Mouse (Mus musculus): ENCODE results near the gene F830045P16Rik. TPM values are rescaled to one million over a fixed set of nuclear protein-coding genes. Genes with fewer than 3 reads are reported as not detected.

The F830045P16Rik gene
- total RNA-seq, 1 experiment = not detected

GRCm38 (mm10) chr2:129550781-129551180 is 14.4 kb upstream of the F830045P16Rik start:
- Histone ChIP-seq H3K36me3 (ENCODE audit: control insufficient read depth, insufficient read depth, low read length, poor library complexity, severe bottlenecking) (no peaks in the 10 kb centered on the region), H3K4me3 (ENCODE audit: insufficient read depth in 1 of 2, low read depth in 1 of 2, low read length in 2 of 2, poor library complexity in 1 of 2, severe bottlenecking in 1 of 2) (no peak overlapping the region), H3K9ac (ENCODE audit: insufficient read depth, low read depth, low read length, poor library complexity, severe bottlenecking) (no peak overlapping the region), H3K9me3 (ENCODE audit: control insufficient read depth, insufficient read depth, low read depth, low read length) (no peaks in the 10 kb centered on the region), H3K27ac (ENCODE audit: insufficient read depth, low read depth, low read length, poor library complexity, severe bottlenecking) (no peak overlapping the region), H3K4me1 (ENCODE audit: control insufficient read depth in 2 of 2, insufficient read depth in 2 of 2, low read length in 2 of 2, poor library complexity in 1 of 2) (no peaks in the 10 kb centered on the region)
- in situ Hi-C loops (cut with MboI; ENCODE audit: low sequenced_read_pairs in 2 of 2, unreplicated experiment in 2 of 2) = no loop called here
- DNase-seq (ENCODE audit: low read depth, low spot score) = peak; percentile 16
- TF ChIP-seq ZNF384 (IDR thresholded peaks at IDR 0.05; ENCODE audit: low read depth, low read length) (no peak), MAFK (IDR thresholded peaks at IDR 0.05; ENCODE audit: insufficient read depth, low read depth, low read length) (no peak), ZC3H11A (IDR thresholded peaks at IDR 0.05; ENCODE audit: borderline replicate concordance, low read depth, low read length) (no peak), CHD2 (IDR thresholded peaks at IDR 0.05; ENCODE audit: low read depth, low read length) (no peak), HCFC1 (IDR thresholded peaks at IDR 0.05; ENCODE audit: borderline replicate concordance, insufficient read depth, low read length) (no peak)

DNA sequence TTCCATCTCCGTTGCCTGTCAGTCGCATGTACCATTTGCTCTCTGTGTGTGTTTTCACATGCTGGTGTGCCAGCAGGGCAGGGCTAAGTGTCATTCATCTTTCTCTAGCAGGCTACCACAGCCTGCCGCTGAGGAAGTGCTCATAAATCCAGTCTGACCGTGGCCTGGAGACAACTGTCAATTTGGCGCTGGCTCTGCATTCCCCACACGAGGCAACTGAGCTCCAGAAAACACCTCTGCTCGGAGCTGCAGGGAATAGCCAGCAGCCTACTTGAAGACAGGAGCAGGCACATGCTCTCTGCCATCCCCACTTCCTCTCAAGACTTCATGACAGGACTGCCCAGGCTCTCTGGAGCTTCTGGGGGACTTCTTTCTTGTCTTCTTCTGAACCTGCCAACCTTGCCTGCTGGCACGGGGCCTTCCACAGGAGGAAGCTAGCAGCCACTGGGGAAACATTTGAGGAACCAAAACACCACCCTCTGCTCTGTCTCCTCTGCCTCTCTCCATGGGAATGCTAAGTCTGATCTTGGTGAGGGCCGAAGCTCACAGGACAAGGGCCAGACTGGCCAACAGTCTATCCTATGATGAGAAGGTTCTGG is 13.2 kb upstream of the F830045P16Rik start:
- DNase-seq (ENCODE audit: low read depth, low spot score) = no peak
- TF ChIP-seq ZC3H11A (IDR thresholded peaks at IDR 0.05; ENCODE audit: borderline replicate concordance, low read depth, low read length) = no peak
- no peak for TF ChIP-seq MAFK (IDR thresholded peaks at IDR 0.05; ENCODE audit: insufficient read depth, low read depth, low read length)
- TF ChIP-seq CHD2 (IDR thresholded peaks at IDR 0.05; ENCODE audit: low read depth, low read length) = no peak
- TF ChIP-seq ZNF384 (IDR thresholded peaks at IDR 0.05; ENCODE audit: low read depth, low read length) = no peak
- TF ChIP-seq HCFC1 (IDR thresholded peaks at IDR 0.05; ENCODE audit: borderline replicate concordance, insufficient read depth, low read length) = no peak
- in situ Hi-C loops (cut with MboI; ENCODE audit: low sequenced_read_pairs in 2 of 2, unreplicated experiment in 2 of 2) = no loop called here
- H3K27ac ChIP-seq (ENCODE audit: insufficient read depth, low read depth, low read length, poor library complexity, severe bottlenecking) = no peak overlapping the region
- H3K4me1 ChIP-seq (ENCODE audit: control insufficient read depth in 2 of 2, insufficient read depth in 2 of 2, low read length in 2 of 2, poor library complexity in 1 of 2) = no peaks in the 10 kb centered on the region
- no peak overlapping the region for H3K9ac ChIP-seq (ENCODE audit: insufficient read depth, low read depth, low read length, poor library complexity, severe bottlenecking)
- no peak overlapping the region for H3K4me3 ChIP-seq (ENCODE audit: insufficient read depth in 1 of 2, low read depth in 1 of 2, low read length in 2 of 2, poor library complexity in 1 of 2, severe bottlenecking in 1 of 2)
- H3K9me3 ChIP-seq (ENCODE audit: control insufficient read depth, insufficient read depth, low read depth, low read length) = no peaks in the 10 kb centered on the region
- H3K36me3 ChIP-seq (ENCODE audit: control insufficient read depth, insufficient read depth, low read length, poor library complexity, severe bottlenecking) = no peaks in the 10 kb centered on the region

DNA sequence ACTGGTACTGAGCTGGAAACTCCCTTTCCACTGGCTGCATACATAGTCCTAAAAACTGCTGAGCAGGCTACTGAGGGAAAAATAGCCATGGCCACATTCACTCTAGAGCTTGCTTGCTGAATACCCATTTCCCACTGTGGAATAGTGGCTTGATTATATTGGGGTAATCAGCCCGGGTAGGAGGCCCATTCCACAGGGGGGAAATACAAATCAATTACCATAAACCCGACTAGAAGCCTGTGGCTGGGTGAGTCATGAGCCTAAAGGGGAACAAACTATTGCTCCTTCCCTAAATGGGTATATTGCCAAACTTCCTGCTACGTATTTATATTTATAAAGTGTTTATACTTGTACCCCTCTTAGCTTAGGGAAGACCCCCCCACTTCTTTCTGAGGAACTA is 10.4 kb upstream of the F830045P16Rik start:
- TF ChIP-seq ZC3H11A (IDR thresholded peaks at IDR 0.05; ENCODE audit: borderline replicate concordance, low read depth, low read length) (no peak), CHD2 (IDR thresholded peaks at IDR 0.05; ENCODE audit: low read depth, low read length) (no peak), HCFC1 (IDR thresholded peaks at IDR 0.05; ENCODE audit: borderline replicate concordance, insufficient read depth, low read length) (no peak)
- DNase-seq (ENCODE audit: low read depth, low spot score) = no peak
- in situ Hi-C loops (cut with MboI; ENCODE audit: low sequenced_read_pairs in 2 of 2, unreplicated experiment in 2 of 2) = no loop called here
- Histone ChIP-seq H3K27ac (ENCODE audit: insufficient read depth, low read depth, low read length, poor library complexity, severe bottlenecking) (no peak overlapping the region), H3K4me3 (ENCODE audit: insufficient read depth in 1 of 2, low read depth in 1 of 2, low read length in 2 of 2, poor library complexity in 1 of 2, severe bottlenecking in 1 of 2) (no peak overlapping the region), H3K9ac (ENCODE audit: insufficient read depth, low read depth, low read length, poor library complexity, severe bottlenecking) (no peak overlapping the region), H3K9me3 (ENCODE audit: control insufficient read depth, insufficient read depth, low read depth, low read length) (no peaks in the 10 kb centered on the region), H3K4me1 (ENCODE audit: control insufficient read depth in 2 of 2, insufficient read depth in 2 of 2, low read length in 2 of 2, poor library complexity in 1 of 2) (no peaks in the 10 kb centered on the region), H3K36me3 (ENCODE audit: control insufficient read depth, insufficient read depth, low read length, poor library complexity, severe bottlenecking) (no peaks in the 10 kb centered on the region)

GRCm38 (mm10) chr2:129545596-129545995 is 9.2 kb upstream of the F830045P16Rik start:
- no peaks in the 10 kb centered on the region for H3K36me3 ChIP-seq (ENCODE audit: control insufficient read depth, insufficient read depth, low read length, poor library complexity, severe bottlenecking)
- H3K4me1 ChIP-seq (ENCODE audit: control insufficient read depth in 2 of 2, insufficient read depth in 2 of 2, low read length in 2 of 2, poor library complexity in 1 of 2) = no peaks in the 10 kb centered on the region
- H3K27ac ChIP-seq (ENCODE audit: insufficient read depth, low read depth, low read length, poor library complexity, severe bottlenecking) = no peak overlapping the region
- no peak overlapping the region for H3K4me3 ChIP-seq (ENCODE audit: insufficient read depth in 1 of 2, low read depth in 1 of 2, low read length in 2 of 2, poor library complexity in 1 of 2, severe bottlenecking in 1 of 2)
- no peak for TF ChIP-seq HCFC1 (IDR thresholded peaks at IDR 0.05; ENCODE audit: borderline replicate concordance, insufficient read depth, low read length)
- TF ChIP-seq ZNF384 (IDR thresholded peaks at IDR 0.05; ENCODE audit: low read depth, low read length) = no peak
- TF ChIP-seq CHD2 (IDR thresholded peaks at IDR 0.05; ENCODE audit: low read depth, low read length) = no peak
- no peak for TF ChIP-seq ZC3H11A (IDR thresholded peaks at IDR 0.05; ENCODE audit: borderline replicate concordance, low read depth, low read length)
- no peak for TF ChIP-seq MAFK (IDR thresholded peaks at IDR 0.05; ENCODE audit: insufficient read depth, low read depth, low read length)
- DNase-seq (ENCODE audit: low read depth, low spot score) = no peak
- in situ Hi-C loops (cut with MboI; ENCODE audit: low sequenced_read_pairs in 2 of 2, unreplicated experiment in 2 of 2) = no loop called here
- no peaks in the 10 kb centered on the region for H3K9me3 ChIP-seq (ENCODE audit: control insufficient read depth, insufficient read depth, low read depth, low read length)
- no peak overlapping the region for H3K9ac ChIP-seq (ENCODE audit: insufficient read depth, low read depth, low read length, poor library complexity, severe bottlenecking)

DNA sequence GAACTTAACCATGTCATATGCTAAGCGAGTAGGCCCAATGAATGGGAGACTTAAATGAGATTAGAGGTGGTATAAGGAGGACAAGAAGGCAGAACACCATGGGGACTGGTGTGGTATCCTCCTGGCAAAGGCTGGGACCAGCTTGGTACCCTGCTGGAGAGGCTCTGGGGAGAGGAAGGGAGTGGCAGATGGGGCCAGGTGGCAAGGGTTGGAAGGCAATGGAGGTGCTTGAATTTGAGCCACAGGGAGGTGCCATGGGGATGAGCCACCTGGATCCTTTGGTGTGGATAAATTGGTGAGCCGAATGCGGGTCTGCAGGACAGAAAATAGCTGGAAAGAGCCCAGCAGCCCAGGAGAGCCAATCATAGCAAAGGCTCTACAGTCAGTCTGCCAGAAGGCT is 8.5 kb upstream of the F830045P16Rik start:
- no peaks in the 10 kb centered on the region for H3K36me3 ChIP-seq (ENCODE audit: control insufficient read depth, insufficient read depth, low read length, poor library complexity, severe bottlenecking)
- H3K9ac ChIP-seq (ENCODE audit: insufficient read depth, low read depth, low read length, poor library complexity, severe bottlenecking) = no peak overlapping the region
- no peaks in the 10 kb centered on the region for H3K4me1 ChIP-seq (ENCODE audit: control insufficient read depth in 2 of 2, insufficient read depth in 2 of 2, low read length in 2 of 2, poor library complexity in 1 of 2)
- H3K27ac ChIP-seq (ENCODE audit: insufficient read depth, low read depth, low read length, poor library complexity, severe bottlenecking) = no peak overlapping the region
- DNase-seq (ENCODE audit: low read depth, low spot score) = no peak
- no peak for TF ChIP-seq MAFK (IDR thresholded peaks at IDR 0.05; ENCODE audit: insufficient read depth, low read depth, low read length)
- TF ChIP-seq ZNF384 (IDR thresholded peaks at IDR 0.05; ENCODE audit: low read depth, low read length) = no peak
- TF ChIP-seq ZC3H11A (IDR thresholded peaks at IDR 0.05; ENCODE audit: borderline replicate concordance, low read depth, low read length) = no peak
- TF ChIP-seq HCFC1 (IDR thresholded peaks at IDR 0.05; ENCODE audit: borderline replicate concordance, insufficient read depth, low read length) = no peak
- no peak for TF ChIP-seq CHD2 (IDR thresholded peaks at IDR 0.05; ENCODE audit: low read depth, low read length)
- in situ Hi-C loops (cut with MboI; ENCODE audit: low sequenced_read_pairs in 2 of 2, unreplicated experiment in 2 of 2) = no loop called here
- H3K9me3 ChIP-seq (ENCODE audit: control insufficient read depth, insufficient read depth, low read depth, low read length) = no peaks in the 10 kb centered on the region
- no peak overlapping the region for H3K4me3 ChIP-seq (ENCODE audit: insufficient read depth in 1 of 2, low read depth in 1 of 2, low read length in 2 of 2, poor library complexity in 1 of 2, severe bottlenecking in 1 of 2)
